Mouse (Mus musculus): ENCODE results near the gene Gm47283.
"Not testable (repeated sequence)": the region's sequence is repeated elsewhere in the genome, so short reads cannot be mapped to it uniquely, and the experiment has no call there.

The Gm47283 gene

GRCm38 (mm10) chrY:90784438-90784837 is at the start of gene Gm47283:
Gene Gm47283 (plus strand): TSS chrY:90784738.
- not testable (repeated sequence) for DNase-seq (ENCODE audit: low read depth, low spot score)

GRCm38 (mm10) chrY:90735181-90735895 is 49.2 kb upstream of the Gm47283 start:
- not testable (repeated sequence) for DNase-seq (ENCODE audit: low read depth, low spot score)

- DNase-seq (ENCODE audit: low read depth, low spot score): not testable (repeated sequence)
Measured at GRCm38 (mm10) chrY:90736217-90737000, 48.1 kb upstream of the Gm47283 start.

- no peak for DNase-seq (ENCODE audit: low read depth, low spot score)
Measured at GRCm38 (mm10) chrY:90737606-90738430, 46.7 kb upstream of the Gm47283 start.

GRCm38 (mm10) chrY:90738431-90738680 is 46.2 kb upstream of the Gm47283 start:
- DNase-seq (ENCODE audit: low read depth, low spot score): no peak

- DNase-seq (ENCODE audit: low read depth, low spot score): peak; percentile 59
Measured at GRCm38 (mm10) chrY:90738841-90739530, 45.6 kb upstream of the Gm47283 start.

- peak; percentile 46 for DNase-seq (ENCODE audit: low read depth, low spot score)
Measured at GRCm38 (mm10) chrY:90739531-90740012, 45.0 kb upstream of the Gm47283 start.

- DNase-seq (ENCODE audit: low read depth, low spot score): peak; percentile 62
Measured at GRCm38 (mm10) chrY:90740013-90740561, 44.5 kb upstream of the Gm47283 start.

- not testable (repeated sequence) for DNase-seq (ENCODE audit: low read depth, low spot score)
Measured at GRCm38 (mm10) chrY:90741006-90741405, 43.5 kb upstream of the Gm47283 start.

GRCm38 (mm10) chrY:90741452-90742260 is 42.9 kb upstream of the Gm47283 start:
- DNase-seq (ENCODE audit: low read depth, low spot score): not testable (repeated sequence)

GRCm38 (mm10) chrY:90742261-90743052 is 42.1 kb upstream of the Gm47283 start:
- DNase-seq (ENCODE audit: low read depth, low spot score): not testable (repeated sequence)

GRCm38 (mm10) chrY:90743053-90743810 is 41.3 kb upstream of the Gm47283 start:
- DNase-seq (ENCODE audit: low read depth, low spot score): not testable (repeated sequence)

- no peak for DNase-seq (ENCODE audit: low read depth, low spot score)
Measured at GRCm38 (mm10) chrY:90743811-90744220, 40.7 kb upstream of the Gm47283 start.

- DNase-seq (ENCODE audit: low read depth, low spot score): peak; percentile 55
Measured at GRCm38 (mm10) chrY:90744381-90744981, 40.1 kb upstream of the Gm47283 start.

GRCm38 (mm10) chrY:90745256-90745655 is 39.3 kb upstream of the Gm47283 start:
- DNase-seq (ENCODE audit: low read depth, low spot score): not testable (repeated sequence)

GRCm38 (mm10) chrY:90754721-90755120 is 29.8 kb upstream of the Gm47283 start, which contains the start of gene Gm21860:
Gene Gm21860 (minus strand): TSS chrY:90754821.
- DNase-seq (ENCODE audit: low read depth, low spot score): not testable (repeated sequence)

GRCm38 (mm10) chrY:90839077-90839476 is 54.5 kb downstream of the Gm47283 start, which contains the start of gene Gm21748:
Gene Gm21748 (minus strand): TSS chrY:90839177.
- DNase-seq (ENCODE audit: low read depth, low spot score): not testable (repeated sequence)
